Mouse (Mus musculus) heart, postnatal 0 days (tissue): Measurements from ENCODE around the gene Col6a5. TPM values are rescaled to one million over a fixed set of nuclear protein-coding genes. Genes with fewer than 3 reads are reported as not detected.
A peak's percentile ranks its signal among the peaks of the same experiment; 100 is the strongest.

ENCODE experiments used
- ATAC-seq: fragments of 200-750 bp; cut with Nextera tagmentation; 2 replicates; pipeline ENCODE4 v1.8.0; 2017; ENCODE audit warnings: low read depth, moderate number of reproducible peaks, moderate library complexity; ENCODE audit not compliant: insufficient read depth
- DNase-seq: peaks from one replicate; pipeline ENCODE4 v3.0.0-alpha.2; 2016; ENCODE audit warnings: low spot score
- H3K27ac ChIP-seq: fragments of 300-500 bp; sonication (generic); 2 replicates; pipeline ENCODE4 v1.5.1; 2014; ENCODE audit warnings: low read depth, mild to moderate bottlenecking
- H3K27me3 ChIP-seq: fragments of 300-500 bp; sonication (generic); 2 replicates; pipeline ENCODE4 v1.6.1; 2014; ENCODE audit warnings: low read length, mixed read lengths; ENCODE audit not compliant: control insufficient read depth, insufficient read depth
- H3K36me3 ChIP-seq: fragments of 300-500 bp; sonication (generic); replicated peaks from 2 replicates; pipeline ENCODE4 v1.6.1; 2014; ENCODE audit warnings: low read length, mixed read lengths; ENCODE audit not compliant: control insufficient read depth, insufficient read depth
- H3K4me1 ChIP-seq: fragments of 300-500 bp; sonication (generic); 2 replicates; pipeline ENCODE4 v1.6.1; 2014; ENCODE audit warnings: antibody characterized with exemption; ENCODE audit not compliant: control insufficient read depth, insufficient read depth
- H3K4me2 ChIP-seq: fragments of 300-500 bp; sonication (generic); 2 replicates; pipeline ENCODE4 v1.6.1; 2014; ENCODE audit warnings: low read depth, mild to moderate bottlenecking, low read length, moderate library complexity
- H3K4me3 ChIP-seq: fragments of 300-500 bp; sonication (generic); 2 replicates; pipeline ENCODE4 v1.5.1; 2014; ENCODE audit warnings: low read depth, low read length
- H3K9ac ChIP-seq: fragments of 300-500 bp; sonication (generic); replicated peaks from 2 replicates; pipeline ENCODE4 v1.6.1; 2014; ENCODE audit warnings: low read depth, low read length, mixed read lengths
- H3K9me3 ChIP-seq: fragments of 300-500 bp; sonication (generic); replicated peaks from 2 replicates; pipeline ENCODE4 v1.6.1; 2016; ENCODE audit warnings: low read length; ENCODE audit not compliant: control insufficient read depth
- CTCF ChIP-seq: IDR thresholded peaks from 2 replicates; pipeline ENCODE4 v1.5.1; 2016; ENCODE audit warnings: antibody characterized with exemption, control low read depth, low read depth
- EP300 ChIP-seq: IDR thresholded peaks from 2 replicates; pipeline ENCODE4 v1.6.1; 2016; ENCODE audit warnings: antibody characterized with exemption, low read depth
- WGBS: fragments of 180-500 bp; shearing (Covaris S2); extraction: QIAGEN DNeasy Blood & Tissue Kit; methylation state at CpG from one replicate; pipeline ENCODE4 v1.1.7; 2014; 5-methylcytosine and 5-hydroxymethylcytosine counted together
- polyA plus RNA-seq: library from polyadenylated mRNA; unstranded; fragments of >200 nt; fragmentation: Nextera tagmentation; extraction: Ambion mirVana; gene quantifications from 2 replicates; pipeline ENCODE4 v1.2.1, GENCODE M21; 2015
- total RNA-seq: library from RNA; depleted of rRNA; stranded (reverse); fragments of >200 nt; gene quantifications from 2 replicates; pipeline ENCODE4 v1.2.3, GENCODE M21; 2014; ENCODE audit warnings: low replicate concordance

Col6a5 gene
- total and polyA plus RNA-seq, 2 experiments from 2014 or later: 0.03 TPM; not detected in 1

- WGBS: 51% methylated on average over 8 of the region's 8 CpGs
- Histone ChIP-seq H3K4me2 (peak overlapping the region; percentile 36; the same call in 1 of the 2 replicates), H3K27ac (no peak overlapping the region), H3K4me3 (no peak overlapping the region), H3K9me3 (no peaks in the 10 kb centered on the region), H3K27me3 (no peaks in the 10 kb centered on the region), H3K36me3 (no peaks in the 10 kb centered on the region), H3K4me1 (0 out of 2 replicates have a peak, but pooled peaks cover 3% of the 10 kb centered on the region), H3K9ac (no peak overlapping the region)
- ATAC-seq (no peak), DNase-seq (no peak)
- TF ChIP-seq EP300: no peak
- TF ChIP-seq CTCF: no peak
These were observed 133.3 kb downstream of the Col6a5 start for GRCm38 (mm10) chr9:105827076-105827647.

DNA sequence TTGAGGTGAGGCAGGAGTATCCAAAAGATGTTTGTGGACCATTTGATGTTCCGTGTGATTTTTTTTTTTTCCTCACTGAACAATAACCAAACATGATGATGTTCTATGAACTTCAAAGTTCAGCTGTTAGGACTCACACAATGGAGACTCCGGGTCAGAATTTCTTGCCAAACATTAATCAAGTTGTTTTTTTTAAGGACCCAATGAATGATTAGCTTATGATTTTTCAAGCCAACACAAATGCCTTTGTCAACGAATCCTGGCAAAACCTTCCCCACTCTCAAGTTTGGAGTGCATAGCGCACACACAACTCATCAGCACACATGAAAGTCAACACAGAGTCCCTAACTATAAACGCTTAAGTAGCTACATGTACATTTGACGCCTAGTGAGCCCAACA lies 139.7 kb downstream of the Col6a5 start:
- 79% methylated on average over 6 of the region's 6 CpGs for WGBS

GRCm38 (mm10) chr9:105819155-105819709 lies 141.2 kb downstream of the Col6a5 start:
- ATAC-seq: no peak
- no peak overlapping the region for H3K27ac ChIP-seq
- TF ChIP-seq CTCF (no peak), EP300 (no peak)
- H3K4me1 ChIP-seq: no peaks in the 10 kb centered on the region
- no peak overlapping the region for H3K4me2 ChIP-seq
- H3K27me3 ChIP-seq: no peaks in the 10 kb centered on the region
- no peaks in the 10 kb centered on the region for H3K9me3 ChIP-seq
- no peak for DNase-seq
- no peak overlapping the region for H3K9ac ChIP-seq
- H3K4me3 ChIP-seq: no peak overlapping the region
- WGBS: 60% methylated on average over 29 of the region's 29 CpGs
- no peaks in the 10 kb centered on the region for H3K36me3 ChIP-seq

More for the DNA sequence above, 139.7 kb downstream of the Col6a5 start:
- TF ChIP-seq EP300 (no peak), CTCF (no peak)
- no peak for DNase-seq
- H3K36me3 ChIP-seq: no peaks in the 10 kb centered on the region
- H3K27ac ChIP-seq: no peak overlapping the region
- H3K4me3 ChIP-seq: no peak overlapping the region
- H3K9me3 ChIP-seq: no peaks in the 10 kb centered on the region
- H3K4me1 ChIP-seq: no peaks in the 10 kb centered on the region
- no peak overlapping the region for H3K9ac ChIP-seq
- H3K27me3 ChIP-seq: no peaks in the 10 kb centered on the region
- H3K4me2 ChIP-seq: no peak overlapping the region
- ATAC-seq: no peak

DNA sequence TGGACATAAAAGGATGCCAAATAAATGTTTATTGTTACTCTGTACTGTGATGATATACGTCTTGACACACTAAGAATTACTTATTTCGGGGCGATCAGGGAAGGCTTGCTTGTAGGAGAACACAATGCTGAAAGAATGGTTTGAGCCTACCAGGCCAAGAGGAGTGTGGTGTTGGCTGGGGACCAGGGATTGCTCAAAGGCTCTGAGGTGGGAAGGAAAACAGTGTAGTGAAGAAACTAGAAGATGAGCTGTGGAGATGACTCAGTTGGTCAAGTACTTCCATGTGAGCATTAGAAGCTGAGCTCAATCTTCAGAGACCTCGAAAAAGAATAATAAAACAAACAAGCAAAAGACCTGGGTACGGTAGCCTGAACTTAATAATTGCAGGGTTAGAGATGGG lies 146.0 kb downstream of the Col6a5 start:
- H3K36me3 ChIP-seq: no peaks in the 10 kb centered on the region
- H3K9ac ChIP-seq: no peak overlapping the region
- no peaks in the 10 kb centered on the region for H3K4me1 ChIP-seq
- H3K4me2 ChIP-seq: no peak overlapping the region
- H3K9me3 ChIP-seq: no peaks in the 10 kb centered on the region
- no peaks in the 10 kb centered on the region for H3K27me3 ChIP-seq
- H3K27ac ChIP-seq: no peak overlapping the region
- no peak for ATAC-seq
- TF ChIP-seq EP300 (no peak), CTCF (no peak)
- WGBS: 83% methylated on average over 5 of the region's 5 CpGs
- H3K4me3 ChIP-seq: no peak overlapping the region
- DNase-seq: no peak

DNA sequence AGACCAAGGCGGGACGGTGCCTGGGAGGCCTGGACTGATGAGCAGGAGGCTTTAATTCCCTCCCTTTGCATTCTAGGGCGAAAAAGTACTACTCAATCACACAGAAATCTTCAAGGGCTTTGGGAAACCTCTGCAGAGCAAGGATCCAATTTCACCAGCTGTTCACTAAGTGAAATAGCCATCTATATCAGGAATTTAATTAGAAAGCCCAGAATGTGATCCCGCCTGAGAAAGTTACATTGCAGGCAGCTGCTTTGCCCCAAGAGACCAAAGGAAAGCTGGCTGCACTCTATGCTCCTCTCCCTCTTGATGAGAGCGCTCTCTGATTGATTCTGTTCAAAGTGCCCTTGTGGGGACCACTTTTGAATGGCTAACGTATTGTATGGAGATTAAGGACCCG lies 149.0 kb downstream of the Col6a5 start:
- H3K9me3 ChIP-seq: no peaks in the 10 kb centered on the region
- no peak overlapping the region for H3K27ac ChIP-seq
- ATAC-seq (no peak), DNase-seq (no peak)
- TF ChIP-seq CTCF (no peak), EP300 (no peak)
- no peaks in the 10 kb centered on the region for H3K4me1 ChIP-seq
- 70% methylated on average over 7 of the region's 7 CpGs for WGBS
- H3K9ac ChIP-seq: no peak overlapping the region
- H3K27me3 ChIP-seq: no peaks in the 10 kb centered on the region
- H3K36me3 ChIP-seq: no peaks in the 10 kb centered on the region
- no peak overlapping the region for H3K4me2 ChIP-seq
- H3K4me3 ChIP-seq: no peak overlapping the region
